Mouse (Mus musculus) macrophage (primary cell): ENCODE measurements around the gene Ssh2. TPM values are rescaled to one million over a fixed set of nuclear protein-coding genes. Genes with fewer than 3 reads are reported as not detected.

Experiments used
- H3K27ac ChIP-seq: fragments of 350-480 bp; formaldehyde crosslinking; 2 replicates; pipeline ENCODE4 v1.9.0; 2021
- H3K36me3 ChIP-seq: fragments of 350-480 bp; formaldehyde crosslinking; 2 replicates; pipeline ENCODE4 v1.9.0; 2021; ENCODE audit errors: inconsistent target
- H3K4me3 ChIP-seq: fragments of 350-480 bp; formaldehyde crosslinking; 2 replicates; pipeline ENCODE4 v1.9.0; 2021; ENCODE audit errors: inconsistent target
- H3K79me2 ChIP-seq: fragments of 350-480 bp; formaldehyde crosslinking; 2 replicates; pipeline ENCODE4 v1.9.0; 2021; ENCODE audit errors: inconsistent target
- WGBS: methylation state at CpG from one replicate; pipeline ENCODE4 v1.1.7; 2026; ENCODE audit warnings: inconsistent platforms; ENCODE audit not compliant: missing documents; 5-methylcytosine and 5-hydroxymethylcytosine counted together
- polyA plus RNA-seq: library from polyadenylated mRNA; stranded (reverse); fragments of 250-400 nt; gene quantifications from 3 replicates; pipeline ENCODE4 v1.2.4, GENCODE M21; 2018; ENCODE audit warnings: inconsistent platforms

Ssh2 gene
- polyA plus RNA-seq, 1 experiment from 2014 or later: 4.0 TPM

DNA sequence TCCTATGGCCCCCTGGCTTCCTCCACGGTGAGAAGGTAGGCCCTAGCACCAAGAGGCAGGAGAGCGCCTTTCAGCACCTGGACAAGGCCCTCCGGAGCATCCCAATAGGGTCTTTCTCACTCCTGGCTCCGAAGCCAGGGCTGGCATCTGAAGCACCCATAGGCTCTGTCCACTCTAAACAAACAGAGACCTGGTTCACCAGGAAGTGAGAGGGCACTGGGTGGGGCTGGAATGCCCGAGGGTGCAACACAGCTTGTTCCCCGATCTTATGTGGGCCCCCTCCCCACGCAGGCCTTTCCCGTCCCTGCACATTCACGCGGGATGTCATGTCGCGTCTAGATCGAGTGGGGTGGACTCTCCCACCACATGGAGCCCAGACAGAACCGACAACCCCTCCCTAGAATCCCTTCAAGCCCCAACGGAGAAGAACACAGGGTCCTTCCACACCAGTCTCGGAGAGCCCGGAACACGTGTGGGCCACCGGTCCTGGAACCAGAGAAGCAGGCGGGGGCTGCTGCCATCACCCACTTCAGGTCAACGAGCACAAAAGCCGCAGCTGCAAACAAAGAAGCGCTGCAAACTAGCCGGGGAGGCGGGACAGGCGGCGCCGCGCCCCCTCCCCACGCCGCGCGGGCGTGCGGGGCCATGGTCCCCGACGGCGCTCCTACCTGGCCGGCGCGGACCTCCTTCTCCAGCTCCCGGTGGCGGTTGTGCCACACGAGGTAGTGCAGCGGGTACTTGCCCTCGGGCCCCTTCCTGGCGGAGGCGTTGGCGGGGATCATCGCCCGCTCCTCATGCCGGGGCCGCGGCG is 272.9 kb downstream of the Ssh2 start:
- Histone ChIP-seq H3K36me3 (no peaks in the 10 kb centered on the region), H3K4me3 (peak overlapping the region; percentile 21; the same call in 1 of the 2 replicates), H3K79me2 (peaks cover 11% of the 10 kb centered on the region), H3K27ac (no peak overlapping the region)
- WGBS: 11% methylated on average over 55 of the region's 55 CpGs

DNA sequence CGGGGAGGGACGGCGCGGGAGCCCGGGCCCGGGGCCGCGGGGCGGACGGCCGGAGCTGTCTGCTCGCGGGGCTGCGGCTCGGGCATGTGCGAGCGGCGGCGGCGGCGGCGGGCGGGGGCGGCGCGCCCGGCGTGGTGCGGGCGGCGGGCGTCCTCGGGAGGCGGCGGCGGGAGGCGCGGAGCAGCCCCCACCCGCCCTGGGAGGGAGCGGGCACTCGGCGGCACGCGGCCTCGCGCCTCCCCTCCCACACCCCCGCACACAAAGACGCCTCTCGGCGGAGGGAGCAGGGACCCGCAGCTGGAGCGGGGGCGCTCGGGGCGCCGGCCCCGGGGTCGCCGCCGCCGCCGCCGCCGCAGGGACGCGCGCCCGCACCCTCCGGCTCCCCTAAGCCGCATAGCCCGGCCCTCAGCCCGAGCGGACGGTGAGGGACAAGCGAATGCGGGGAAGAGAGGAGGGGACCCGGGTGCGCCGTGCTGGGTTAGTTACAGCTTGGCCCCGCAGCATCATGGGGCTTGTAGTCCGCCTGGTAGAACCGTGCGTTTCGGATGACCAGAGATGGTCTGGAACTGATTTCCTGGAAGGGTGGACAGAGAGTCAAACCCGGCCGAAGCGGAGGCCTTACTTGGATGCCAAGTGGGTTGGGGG is 273.6 kb downstream of the Ssh2 start, which contains the start of gene Ankrd13b:
Gene Ankrd13b (minus strand): TSS at position 88 of the 645 bp plus-strand sequence.
- peak within 1 kb of the TSS; percentile 21; the same call in 1 of the 2 replicates for H3K4me3 ChIP-seq
- no peak within 1 kb of the TSS for H3K27ac ChIP-seq
- H3K79me2 ChIP-seq: peaks cover 19% of the 10 kb centered on the region
- H3K36me3 ChIP-seq: no peaks in the 10 kb centered on the region
- WGBS: 1% methylated on average over 38 of the region's 87 CpGs

DNA sequence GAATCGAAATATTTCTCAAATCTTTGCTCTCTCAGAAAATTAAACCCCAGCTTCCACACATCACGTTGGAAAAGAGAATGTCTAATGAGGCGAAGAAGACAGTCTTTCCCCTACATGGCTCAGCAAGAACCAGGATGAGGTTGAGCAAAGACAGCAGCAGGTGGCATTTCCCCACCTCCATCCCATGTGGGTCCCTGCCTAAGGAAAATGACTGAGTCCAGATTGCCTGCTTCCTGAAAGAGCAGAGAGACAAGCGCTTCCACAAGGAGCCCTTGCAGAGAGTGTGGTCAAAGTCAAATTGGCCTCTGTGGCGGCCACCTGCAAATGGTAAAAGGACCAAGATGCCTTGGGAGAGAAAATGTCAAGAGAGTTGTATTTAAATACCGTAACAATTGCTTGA is 274.4 kb downstream of the Ssh2 start:
- 77% methylated on average over 6 of the region's 6 CpGs for WGBS
- H3K36me3 ChIP-seq: no peaks in the 10 kb centered on the region
- H3K4me3 ChIP-seq: no peak overlapping the region
- peaks cover 25% of the 10 kb centered on the region for H3K79me2 ChIP-seq
- no peak overlapping the region for H3K27ac ChIP-seq

DNA sequence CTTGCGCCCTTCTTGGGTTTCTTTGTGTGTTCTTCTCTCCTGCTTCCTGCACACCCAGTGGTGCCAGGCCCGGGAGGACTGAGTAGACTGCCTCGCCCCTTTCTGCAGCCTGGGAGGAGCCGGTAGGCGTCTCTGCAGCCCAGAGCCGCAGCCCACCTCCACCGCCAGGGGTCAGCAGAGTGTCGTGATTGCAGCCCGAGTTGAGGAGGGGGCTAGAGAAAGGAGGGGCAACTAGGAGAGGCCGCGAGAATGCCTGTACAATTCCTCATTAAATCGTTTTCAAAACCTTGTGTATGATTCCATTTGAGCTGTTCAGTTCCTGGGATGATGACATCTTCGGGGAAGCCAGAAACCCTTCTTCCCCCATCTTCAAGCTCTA is 275.0 kb downstream of the Ssh2 start:
- 3% methylated on average over 13 of the region's 13 CpGs for WGBS
- H3K27ac ChIP-seq: peak overlapping the region; percentile 58
- H3K36me3 ChIP-seq: no peaks in the 10 kb centered on the region
- H3K79me2 ChIP-seq: peaks cover 25% of the 10 kb centered on the region
- peak overlapping the region; percentile 57; the same call in 1 of the 2 replicates for H3K4me3 ChIP-seq

DNA sequence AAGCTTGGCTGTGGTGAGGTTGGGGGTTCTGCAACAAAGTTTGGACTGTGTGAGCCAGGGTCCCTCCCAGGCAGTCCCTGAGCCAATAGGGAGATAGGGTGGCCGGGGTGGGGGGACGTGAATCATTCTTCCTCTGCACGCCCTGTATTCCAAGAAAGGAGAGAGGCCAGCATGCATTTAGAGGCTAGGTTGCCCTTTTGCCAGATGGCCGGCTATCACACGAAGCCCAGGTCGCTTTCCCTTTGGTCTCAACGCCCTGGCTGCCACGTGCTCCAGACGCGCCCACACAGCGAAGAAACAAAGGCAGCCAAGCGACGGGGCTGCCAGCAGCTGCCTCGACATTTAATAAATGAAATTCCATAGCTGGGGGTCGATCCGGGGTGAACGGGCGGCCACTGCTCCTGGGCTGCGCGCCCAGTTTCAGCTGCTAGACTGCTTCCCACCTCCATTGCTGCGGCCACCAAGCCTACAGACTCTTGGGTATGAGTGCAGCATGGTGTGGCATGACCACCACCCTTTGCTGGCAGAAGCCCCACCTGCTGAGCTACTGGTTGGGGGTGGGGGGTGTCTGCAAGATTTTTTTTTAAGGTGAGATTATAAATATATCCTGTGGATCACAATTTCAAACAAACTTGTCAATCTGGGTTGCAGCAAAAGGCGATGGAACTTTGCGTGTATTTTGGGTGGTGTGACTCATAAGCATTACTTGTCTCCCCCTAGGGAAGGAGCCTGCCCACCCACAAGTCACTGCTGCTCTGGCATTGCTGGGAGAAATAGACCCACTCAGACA is 275.6 kb downstream of the Ssh2 start:
- Histone ChIP-seq H3K27ac (peak overlapping the region; percentile 58), H3K4me3 (peak overlapping the region; percentile 57), H3K36me3 (no peaks in the 10 kb centered on the region), H3K79me2 (peaks cover 30% of the 10 kb centered on the region)
- 2% methylated on average over 23 of the region's 23 CpGs for WGBS

DNA sequence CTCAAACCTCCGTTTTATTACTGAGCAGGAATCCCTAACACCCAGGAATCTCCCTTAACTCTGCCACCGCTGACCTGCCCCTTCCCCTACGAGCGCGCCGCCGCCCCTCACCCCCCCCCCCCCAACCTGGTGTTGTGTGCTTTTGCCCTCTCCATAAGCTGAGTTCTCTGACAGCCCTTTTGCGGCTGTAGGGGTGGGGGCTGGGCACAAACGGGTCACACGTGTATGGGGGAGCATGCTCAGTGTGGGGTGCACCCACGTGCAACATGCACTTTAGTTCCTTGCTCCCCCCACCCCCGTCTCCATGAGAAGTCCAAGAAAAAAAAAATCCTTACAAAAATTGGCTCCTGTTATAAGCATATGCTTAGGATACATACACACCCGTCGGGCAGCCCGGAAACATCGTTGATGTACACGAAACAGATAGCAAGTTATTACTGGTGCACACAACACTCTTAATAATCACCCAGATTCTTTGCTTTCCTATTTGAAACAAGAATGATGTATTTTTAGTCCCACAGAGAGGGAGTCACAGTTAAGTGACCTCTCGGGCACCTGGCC is 276.3 kb downstream of the Ssh2 start:
- Histone ChIP-seq H3K27ac (peak overlapping the region; percentile 58), H3K4me3 (peak overlapping the region; percentile 57), H3K79me2 (peaks cover 37% of the 10 kb centered on the region), H3K36me3 (no peaks in the 10 kb centered on the region)
- WGBS: 3% methylated on average over 17 of the region's 18 CpGs

DNA sequence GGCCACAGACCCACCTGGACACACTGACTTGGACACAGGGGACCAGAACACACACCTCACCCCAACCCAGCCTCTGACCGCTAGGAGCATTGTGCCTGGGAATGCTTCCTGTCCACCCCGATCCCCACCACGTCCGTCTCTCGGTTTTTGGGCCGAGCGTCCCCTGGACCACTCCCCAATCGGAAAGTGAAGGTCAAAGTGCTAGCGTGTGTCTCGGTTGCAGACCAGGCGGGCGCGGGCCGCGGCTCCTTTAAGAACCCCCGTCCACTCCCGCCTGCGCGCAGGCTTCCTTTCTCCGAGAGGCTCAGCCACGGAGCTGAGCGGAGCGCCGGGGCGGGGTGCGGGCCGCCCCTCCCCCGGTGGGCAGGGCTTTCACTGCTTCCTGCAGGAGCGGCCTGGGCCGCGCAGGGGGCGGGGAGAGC is 276.8 kb downstream of the Ssh2 start:
- WGBS: 0% methylated on average over 24 of the region's 32 CpGs
- peak overlapping the region; percentile 58 for H3K27ac ChIP-seq

DNA sequence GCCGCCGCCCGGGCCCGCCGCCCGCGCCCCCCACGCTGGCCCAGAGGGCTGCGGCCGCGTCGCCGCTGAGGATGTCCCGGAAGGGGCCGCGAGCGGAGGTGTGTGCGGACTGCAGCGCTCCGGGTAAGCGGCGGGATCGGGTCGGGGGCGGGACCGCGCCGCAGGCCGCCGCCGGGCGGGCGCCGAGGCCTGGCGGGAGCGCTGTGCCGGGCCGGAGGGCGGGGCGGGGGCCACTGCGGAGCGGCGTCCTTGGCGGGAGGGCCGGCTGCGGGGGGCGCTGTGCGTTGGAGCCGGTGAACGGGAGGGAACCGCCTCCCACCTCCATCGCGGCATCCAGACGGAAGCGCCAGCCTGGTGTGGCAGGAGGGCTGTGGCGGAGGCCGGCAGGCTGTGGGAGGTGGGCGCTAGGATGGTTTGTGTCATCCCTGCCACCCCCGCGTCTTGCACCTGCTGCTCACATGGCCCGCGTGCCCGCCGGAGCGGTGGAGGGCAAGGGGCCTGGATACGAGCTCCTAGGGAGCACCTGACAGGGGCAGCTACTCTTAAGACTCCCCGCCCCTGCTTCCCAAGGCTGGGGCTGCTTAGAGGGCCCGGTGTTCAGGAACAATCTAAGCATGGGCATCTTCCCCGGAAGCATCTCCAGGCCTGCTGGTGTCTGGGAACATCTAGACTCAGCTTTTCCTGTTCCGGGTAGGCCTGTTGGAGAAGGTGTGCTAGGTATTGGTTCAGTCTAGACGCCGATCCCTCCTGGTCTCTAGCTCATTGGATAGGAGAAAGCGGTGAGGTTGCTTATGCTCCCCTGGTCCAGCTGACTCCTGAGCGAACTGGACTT is 277.6 kb downstream of the Ssh2 start, which contains the start of gene Git1:
Gene Git1 (plus strand): TSS at position 51 of the 832 bp plus-strand sequence.
- no peaks in the 10 kb centered on the region for H3K36me3 ChIP-seq
- H3K27ac ChIP-seq: peak within 1 kb of the TSS; percentile 58
- peaks cover 50% of the 10 kb centered on the region for H3K79me2 ChIP-seq
- 1% methylated on average over 73 of the region's 74 CpGs for whole genome bisulfite sequencing
- H3K4me3 ChIP-seq: peak within 1 kb of the TSS; percentile 62

More for the DNA sequence above, 276.8 kb downstream of the Ssh2 start:
- Histone ChIP-seq H3K79me2 (peaks cover 42% of the 10 kb centered on the region), H3K36me3 (no peaks in the 10 kb centered on the region), H3K4me3 (peak overlapping the region; percentile 57)

DNA sequence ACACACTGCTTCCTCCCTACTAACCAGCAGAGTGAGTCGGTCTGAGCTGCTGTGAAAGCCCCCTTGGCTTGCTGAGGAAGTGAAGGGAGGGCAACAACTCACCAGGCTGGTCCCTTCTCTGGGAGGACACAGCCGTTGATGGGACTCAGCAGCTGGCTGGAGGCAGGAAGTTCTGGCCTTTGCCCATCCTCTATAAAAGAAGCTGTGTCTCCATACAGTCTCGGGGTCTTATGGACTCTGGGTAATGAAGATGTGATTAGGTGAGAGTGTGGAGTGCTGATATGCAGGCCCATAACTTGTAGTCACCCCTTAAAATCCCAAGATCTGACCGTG is 278.2 kb downstream of the Ssh2 start:
- 0 out of 2 replicates have a peak, but pooled peaks cover 2% of the 10 kb centered on the region for H3K36me3 ChIP-seq
- 0 out of 2 replicates have a peak overlapping the region, but pooled peaks have one; percentile 1 for H3K27ac ChIP-seq
- peaks cover 56% of the 10 kb centered on the region for H3K79me2 ChIP-seq
- peak overlapping the region; percentile 62 for H3K4me3 ChIP-seq
- 24% methylated on average over 4 of the region's 4 CpGs for WGBS

DNA sequence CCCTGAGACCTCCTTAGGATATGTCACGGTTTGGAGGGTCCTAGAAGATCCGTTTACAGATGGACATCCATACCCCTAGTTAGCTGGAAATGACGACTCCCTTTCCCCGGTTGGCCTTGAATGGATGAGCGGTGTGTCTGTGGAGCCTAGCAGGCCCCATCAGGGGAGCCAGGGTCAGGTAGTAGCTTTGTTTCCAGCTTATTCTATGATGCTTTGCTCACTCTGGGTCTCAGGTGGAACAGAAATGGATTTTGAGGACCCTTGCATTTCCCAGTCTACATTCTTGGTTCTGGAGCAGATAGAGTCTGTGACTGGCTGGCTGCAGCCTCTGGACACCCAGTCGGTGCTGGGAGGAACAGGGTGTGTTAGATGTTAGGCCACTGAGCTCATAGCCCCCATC is 278.7 kb downstream of the Ssh2 start:
- 86% methylated on average over 6 of the region's 6 CpGs for WGBS
- no peak overlapping the region for H3K27ac ChIP-seq
- no peak overlapping the region for H3K4me3 ChIP-seq
- peaks cover 61% of the 10 kb centered on the region for H3K79me2 ChIP-seq
- H3K36me3 ChIP-seq: peaks cover 6% of the 10 kb centered on the region; the same call in 1 of the 2 replicates

DNA sequence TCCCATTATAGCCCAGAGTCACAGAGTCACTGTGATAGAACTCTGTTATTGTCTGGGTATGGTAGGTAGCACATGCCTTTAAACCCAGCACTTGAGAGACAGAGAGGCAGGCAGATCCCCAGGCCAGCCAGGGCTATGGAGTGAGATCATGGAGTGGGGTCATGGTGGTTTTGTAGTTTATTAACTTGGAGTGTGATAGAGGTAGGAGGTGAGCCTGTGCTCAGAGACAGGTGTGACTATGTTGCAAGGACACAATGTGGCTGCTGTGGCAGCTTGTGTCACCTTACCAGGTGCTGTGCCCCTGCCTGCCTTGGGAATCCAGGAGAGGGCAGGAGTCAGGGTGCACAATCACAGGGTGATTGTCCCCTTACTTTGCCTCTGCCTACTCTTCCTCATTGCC is 279.4 kb downstream of the Ssh2 start:
- H3K4me3 ChIP-seq: no peak overlapping the region

DNA sequence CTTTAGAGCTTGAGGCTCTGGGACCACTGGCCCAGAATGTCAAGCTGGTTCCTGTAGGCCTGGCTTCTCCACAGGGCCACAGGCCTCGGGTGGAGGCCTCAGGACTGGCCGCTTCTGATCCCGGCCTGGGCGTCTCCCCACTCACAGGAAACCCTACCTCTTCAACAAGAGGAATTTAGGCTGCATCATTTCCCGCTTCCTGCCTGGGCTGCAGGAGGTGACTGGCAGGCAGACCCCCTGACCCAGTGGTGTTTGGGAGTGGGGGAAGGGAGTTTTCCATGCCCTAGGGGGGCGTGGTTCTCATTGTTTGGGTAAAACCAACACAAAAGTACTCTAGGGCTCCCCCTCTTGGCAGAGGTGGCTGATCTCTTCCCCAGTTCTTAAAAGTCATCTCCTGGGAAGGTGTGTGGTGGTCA is 281.3 kb downstream of the Ssh2 start:
- Histone ChIP-seq H3K36me3 (peaks cover 14% of the 10 kb centered on the region; the same call in 1 of the 2 replicates), H3K79me2 (peaks cover 61% of the 10 kb centered on the region), H3K4me3 (no peak overlapping the region), H3K27ac (no peak overlapping the region)
- WGBS: 58% methylated on average over 6 of the region's 6 CpGs

More for the DNA sequence above, 279.4 kb downstream of the Ssh2 start:
- peaks cover 61% of the 10 kb centered on the region for H3K79me2 ChIP-seq
- peaks cover 14% of the 10 kb centered on the region; the same call in 1 of the 2 replicates for H3K36me3 ChIP-seq
- H3K27ac ChIP-seq: no peak overlapping the region

DNA sequence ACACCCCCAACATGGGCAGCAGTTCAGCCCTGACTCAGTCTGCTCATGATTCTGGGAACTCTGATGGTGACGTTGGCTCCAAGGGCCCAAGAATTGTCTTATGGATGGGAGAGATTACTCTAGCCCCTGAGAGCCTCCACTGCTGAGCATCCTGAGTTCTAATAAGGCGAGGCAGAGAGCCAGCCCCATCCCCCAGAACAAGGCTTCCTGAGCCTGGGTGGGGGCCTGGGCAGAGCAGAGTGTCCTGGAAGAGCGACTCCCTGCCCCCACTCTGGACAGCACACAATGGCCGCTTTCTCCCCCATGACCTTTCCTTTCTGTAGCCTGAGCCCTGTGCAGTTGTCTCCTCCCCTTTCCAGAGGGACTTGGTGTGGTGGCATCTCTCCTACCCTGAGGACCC is 281.8 kb downstream of the Ssh2 start:
- WGBS: 84% methylated on average over 4 of the region's 4 CpGs
- Histone ChIP-seq H3K27ac (no peak overlapping the region), H3K36me3 (peaks cover 18% of the 10 kb centered on the region; the same call in 1 of the 2 replicates), H3K4me3 (no peak overlapping the region), H3K79me2 (peaks cover 61% of the 10 kb centered on the region)
